Mouse (Mus musculus) thymus, adult 2 months (tissue): ENCODE results near the gene Carns1. TPM values are rescaled to one million over a fixed set of nuclear protein-coding genes. Genes with fewer than 3 reads are reported as not detected.
A peak's percentile ranks its signal among the peaks of the same experiment; 100 is the strongest.
"Not testable (repeated sequence)": the region's sequence is repeated elsewhere in the genome, so short reads cannot be mapped to it uniquely, and the experiment has no call there.

Experiments
- DNase-seq: peaks from one replicate; pipeline ENCODE4 v3.0.0; 2021
- H3K27ac ChIP-seq: fragments of 200-500 bp; 2 replicates; pipeline ENCODE4 v1.5.1; 2012; ENCODE audit warnings: low read length, control low read depth; ENCODE audit not compliant: control insufficient read depth, insufficient read depth
- H3K27me3 ChIP-seq: fragments of 200-500 bp; 2 replicates; pipeline ENCODE4 v1.6.1; 2012; ENCODE audit warnings: mild to moderate bottlenecking, low read length, moderate library complexity, mixed read lengths; ENCODE audit not compliant: control insufficient read depth, insufficient read depth
- H3K36me3 ChIP-seq: fragments of 200-500 bp; 2 replicates; pipeline ENCODE4 v1.6.1; 2012; ENCODE audit warnings: mild to moderate bottlenecking, low read length, moderate library complexity; ENCODE audit not compliant: control insufficient read depth, insufficient read depth
- H3K4me1 ChIP-seq: fragments of 200-500 bp; replicated peaks from 2 replicates; pipeline ENCODE4 v1.6.1; 2012; ENCODE audit warnings: low read length; ENCODE audit not compliant: control insufficient read depth, insufficient read depth
- H3K4me3 ChIP-seq: fragments of 200-500 bp; 2 replicates; pipeline ENCODE4 v1.5.1; 2012; ENCODE audit warnings: mild to moderate bottlenecking, low read length, control low read depth, moderate library complexity; ENCODE audit not compliant: control insufficient read depth, insufficient read depth
- CTCF ChIP-seq: fragments of 200-500 bp; IDR thresholded peaks from 2 replicates; pipeline ENCODE4 v1.5.1; 2012; ENCODE audit warnings: mild to moderate bottlenecking, control low read depth, low read length, moderate library complexity, borderline replicate concordance; ENCODE audit not compliant: control insufficient read depth, poor library complexity, insufficient read depth; ENCODE audit errors: extremely low read depth
- POLR2A ChIP-seq: fragments of 200-500 bp; IDR thresholded peaks from 2 replicates; pipeline ENCODE4 v1.6.1; 2012; ENCODE audit warnings: mild to moderate bottlenecking, low read length, control low read depth, moderate library complexity; ENCODE audit not compliant: control insufficient read depth, poor library complexity, insufficient read depth; ENCODE audit errors: extremely low read depth
- WGBS: fragments of 180-500 bp; shearing (Covaris S2); methylation state at CpG from one replicate; pipeline ENCODE4 v1.1.7; 2018; 5-methylcytosine and 5-hydroxymethylcytosine counted together
- polyA plus RNA-seq: library from polyadenylated mRNA; depleted of rRNA; stranded (reverse); fragments of >200 nt; gene quantifications from 2 replicates; pipeline ENCODE4 v1.2.3, GENCODE M21; 2012

The Carns1 gene
- polyA plus RNA-seq, 1 experiment, result 95.5 TPM

- Histone ChIP-seq H3K36me3 (peaks cover 3% of the 10 kb centered on the region; the same call in 1 of the 2 replicates), H3K27me3 (no peaks in the 10 kb centered on the region), H3K27ac (peak overlapping the region; percentile 41; the same call in 1 of the 2 replicates), H3K4me1 (peaks cover 18% of the 10 kb centered on the region), H3K4me3 (peak overlapping the region; percentile 73)
- WGBS, result 61% methylated on average over 7 of the region's 7 CpGs
- DNase-seq, result peak; percentile 35
- TF ChIP-seq POLR2A (no peak), CTCF (no peak)
Measured at GRCm38 (mm10) chr19:4126759-4127495, 48.4 kb downstream of the Carns1 start.

DNA sequence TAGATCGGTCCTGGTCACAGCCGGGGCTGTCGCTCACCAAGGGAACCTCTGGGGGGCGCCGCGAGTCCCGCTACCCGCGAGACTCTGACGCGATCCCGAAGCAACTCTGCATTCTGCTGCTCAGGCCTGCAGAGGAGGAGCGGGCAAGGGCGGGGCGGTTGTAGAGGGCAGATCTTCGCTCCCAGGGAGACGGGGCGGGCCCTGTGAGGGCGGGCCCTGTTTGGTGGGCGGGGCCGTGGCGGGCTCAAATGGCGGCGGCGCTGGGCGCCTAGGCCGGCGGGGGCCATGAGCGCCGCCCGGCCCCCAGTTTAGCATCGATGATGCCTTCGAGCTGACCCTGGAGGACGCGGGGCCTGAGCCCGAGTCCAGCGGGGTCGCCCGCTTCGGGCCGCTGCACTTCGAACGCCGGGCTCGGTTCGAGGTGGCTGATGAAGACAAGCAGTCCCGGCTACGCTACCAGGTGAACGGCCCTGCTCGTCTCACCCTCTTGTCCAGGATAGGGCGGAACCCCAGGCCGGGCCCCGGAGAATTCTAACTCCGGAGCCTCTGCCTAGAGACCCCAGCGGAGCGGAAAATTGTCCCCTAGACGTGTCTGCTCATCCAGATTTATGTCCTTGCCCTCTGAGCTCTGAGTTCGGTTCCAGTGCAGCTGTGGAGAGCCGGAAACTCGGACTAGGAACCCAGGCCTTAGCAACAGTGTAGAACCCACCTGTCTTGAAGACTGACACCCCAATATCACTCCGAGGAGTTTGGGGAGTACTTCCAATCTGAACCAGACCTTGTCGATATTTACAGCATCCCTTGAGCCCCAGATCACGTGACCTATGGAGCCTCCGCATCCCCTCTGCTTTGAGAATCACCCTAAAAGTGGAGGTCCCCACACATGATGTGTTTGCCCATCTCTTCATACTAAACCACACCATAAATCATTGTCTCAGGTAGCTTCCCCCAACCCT lies 49.3 kb downstream of the Carns1 start, which contains the start of gene Aip:
TSS of gene Aip (minus strand) at position 118 of the 956 bp plus-strand sequence.
- peak; percentile 99 for DNase-seq
- under 1% methylated on average over 64 of the region's 64 CpGs for WGBS
- Histone ChIP-seq H3K4me1 (peaks cover 20% of the 10 kb centered on the region), H3K36me3 (peaks cover 3% of the 10 kb centered on the region; the same call in 1 of the 2 replicates), H3K4me3 (peak within 1 kb of the TSS; percentile 73), H3K27ac (peak within 1 kb of the TSS; percentile 41; the same call in 1 of the 2 replicates), H3K27me3 (no peaks in the 10 kb centered on the region)
- TF ChIP-seq CTCF (peak; percentile 84), POLR2A (peak; percentile 74)

DNA sequence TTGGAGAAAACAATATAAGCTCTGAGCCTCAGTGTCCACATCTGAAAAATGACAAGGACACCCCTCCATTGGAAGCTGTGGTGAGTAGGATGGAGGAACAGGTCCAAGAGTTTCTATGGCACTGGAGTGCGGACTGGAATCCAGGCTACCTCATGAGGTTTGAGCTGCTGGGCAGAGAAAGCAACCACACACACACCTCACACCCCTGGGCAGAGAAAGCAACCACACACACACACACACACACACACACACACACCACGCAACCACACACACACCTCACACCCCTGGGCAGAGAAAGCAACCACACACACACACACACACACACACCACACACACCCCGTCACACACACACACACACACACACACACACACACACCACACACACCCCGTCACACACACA lies 50.0 kb downstream of the Carns1 start:
- WGBS, result 18% methylated on average over 4 of the region's 4 CpGs
- not testable (repeated sequence) for DNase-seq, H3K27me3 ChIP-seq, H3K4me3 ChIP-seq, H3K27ac ChIP-seq, H3K36me3 ChIP-seq
- peaks cover 26% of the 10 kb centered on the region for H3K4me1 ChIP-seq

DNA sequence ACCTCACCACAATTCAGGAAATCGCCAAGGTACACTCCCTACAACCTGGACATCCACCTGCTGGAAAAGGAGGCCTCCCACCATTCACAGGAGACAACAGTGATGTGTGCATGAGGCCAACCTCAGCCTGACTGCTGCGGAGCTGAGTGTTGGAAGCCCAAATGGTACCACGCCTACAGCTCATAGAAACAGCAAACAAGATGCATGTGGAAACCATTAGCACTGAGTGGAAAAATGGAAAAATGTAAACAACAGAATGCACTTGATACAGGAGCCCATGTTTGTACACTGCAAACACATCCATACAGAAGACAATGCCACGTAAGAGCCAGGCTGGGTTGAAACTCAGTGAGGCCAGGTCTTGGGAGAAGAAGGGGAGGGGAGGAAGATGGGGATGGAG lies 50.8 kb downstream of the Carns1 start:
- no peak overlapping the region for H3K27ac ChIP-seq
- WGBS, result 94% methylated on average over 4 of the region's 4 CpGs
- TF ChIP-seq CTCF, result no peak
- no peak for TF ChIP-seq POLR2A
- peaks cover 3% of the 10 kb centered on the region; the same call in 1 of the 2 replicates for H3K36me3 ChIP-seq
- peaks cover 30% of the 10 kb centered on the region for H3K4me1 ChIP-seq
- no peak overlapping the region for H3K4me3 ChIP-seq
- H3K27me3 ChIP-seq, result no peaks in the 10 kb centered on the region
- no peak for DNase-seq

DNA sequence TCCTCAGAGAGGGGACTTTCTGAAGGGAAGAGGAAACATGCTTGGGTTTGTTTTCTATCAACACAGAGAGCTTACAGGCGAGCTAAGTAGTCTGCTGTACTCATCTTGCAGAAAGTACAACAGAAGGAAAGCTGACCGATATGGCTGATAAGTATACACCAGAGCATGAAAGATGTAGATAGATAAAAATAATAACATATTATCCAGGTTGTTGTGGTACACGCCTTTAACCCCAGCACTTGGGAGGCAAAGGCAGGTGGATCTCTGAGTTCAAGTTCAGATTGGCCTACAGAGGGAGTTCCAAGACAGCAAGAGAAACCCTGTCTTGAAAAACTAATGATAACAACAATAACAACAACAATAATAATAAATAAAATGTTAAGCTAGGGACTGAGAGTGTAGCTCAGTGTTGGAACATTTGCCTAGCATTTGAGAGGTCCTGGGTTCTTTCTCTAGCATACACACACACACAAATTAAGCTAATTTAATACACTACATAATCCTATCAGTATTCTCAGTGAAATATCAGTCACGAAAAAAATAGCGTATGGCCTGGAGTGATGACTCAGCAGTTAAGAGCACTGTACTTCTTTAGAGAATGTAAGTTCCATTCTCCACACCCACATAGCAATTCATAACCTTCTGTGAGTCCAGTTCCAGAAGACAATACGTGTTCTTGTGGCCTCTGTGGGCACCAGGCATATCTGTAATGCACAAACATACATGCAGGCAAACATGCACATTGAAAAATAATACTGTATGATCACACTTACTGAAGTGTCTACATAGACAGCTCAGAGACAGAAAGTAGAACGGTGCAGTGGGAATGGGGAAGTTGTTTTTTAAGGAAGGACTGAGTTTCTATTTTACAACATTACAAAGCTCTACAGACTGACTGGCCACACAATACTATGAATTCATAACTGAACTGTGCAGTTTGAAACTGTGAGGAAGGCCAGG lies 52.6 kb downstream of the Carns1 start:
- no peak overlapping the region for H3K27ac ChIP-seq

DNA sequence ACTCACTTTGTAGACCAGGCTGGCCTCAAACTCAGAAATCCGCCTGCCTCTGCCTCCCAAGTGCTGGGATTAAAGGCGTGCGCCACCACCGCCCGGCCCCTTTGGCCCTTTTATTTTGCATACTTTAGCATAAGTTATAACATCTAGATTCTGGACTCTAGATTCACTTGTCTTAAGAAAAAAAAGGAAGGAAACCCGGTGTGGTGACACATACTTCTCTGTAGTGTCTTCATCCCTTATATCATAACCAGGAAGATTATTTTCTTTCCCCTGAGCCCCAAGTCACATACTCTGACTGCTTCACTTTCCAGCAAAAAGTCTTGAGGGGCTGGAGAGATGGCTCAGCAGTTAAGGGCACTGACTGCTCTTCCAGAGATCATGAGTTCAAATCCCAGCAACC lies 53.4 kb downstream of the Carns1 start:
- not testable (repeated sequence) for H3K36me3 ChIP-seq, DNase-seq, H3K4me3 ChIP-seq, H3K27me3 ChIP-seq, H3K27ac ChIP-seq
- H3K4me1 ChIP-seq, result peaks cover 39% of the 10 kb centered on the region
- WGBS, result 34% methylated on average over 6 of the region's 6 CpGs

More for the DNA sequence above, 52.6 kb downstream of the Carns1 start:
- H3K36me3 ChIP-seq, result no peaks in the 10 kb centered on the region; the same call in 1 of the 2 replicates
- no peak overlapping the region for H3K4me3 ChIP-seq
- H3K27me3 ChIP-seq, result no peaks in the 10 kb centered on the region
- peaks cover 43% of the 10 kb centered on the region for H3K4me1 ChIP-seq
- WGBS, result 71% methylated on average over 7 of the region's 7 CpGs
- TF ChIP-seq POLR2A (no peak), CTCF (no peak)
- no peak for DNase-seq
